Mouse (Mus musculus) olfactory bulb, adult 2 months (tissue): ENCODE results near the gene G3bp2. TPM values are rescaled to one million over a fixed set of nuclear protein-coding genes. Genes with fewer than 3 reads are reported as not detected.

Source experiments
- H3K27ac ChIP-seq: fragments of 200-500 bp; 2 replicates; pipeline ENCODE4 v1.5.1; 2012; ENCODE audit warnings: low read depth, low read length; ENCODE audit not compliant: insufficient read depth
- H3K4me1 ChIP-seq: fragments of 200-500 bp; 2 replicates; pipeline ENCODE4 v1.6.1; 2012; ENCODE audit warnings: low read length; ENCODE audit not compliant: control insufficient read depth, insufficient read depth
- H3K4me3 ChIP-seq: fragments of 200-500 bp; 2 replicates; pipeline ENCODE4 v1.5.1; 2012; ENCODE audit warnings: mild to moderate bottlenecking, low read depth, low read length, moderate library complexity; ENCODE audit not compliant: insufficient read depth
- CTCF ChIP-seq: fragments of 200-500 bp; IDR thresholded peaks from 2 replicates; pipeline ENCODE4 v1.5.1; 2012; ENCODE audit warnings: low read depth, mild to moderate bottlenecking, low read length, moderate library complexity; ENCODE audit not compliant: insufficient read depth
- POLR2A ChIP-seq: fragments of 200-500 bp; IDR thresholded peaks from 2 replicates; pipeline ENCODE4 v1.6.1; 2012; ENCODE audit warnings: mild to moderate bottlenecking, low read depth, low read length, moderate library complexity; ENCODE audit not compliant: insufficient read depth
- WGBS: fragments of 180-500 bp; shearing (Covaris S2); methylation state at CpG from one replicate; pipeline ENCODE4 v1.1.7; 2018; 5-methylcytosine and 5-hydroxymethylcytosine counted together
- polyA plus RNA-seq: library from polyadenylated mRNA; stranded (reverse); fragments of >200 nt; gene quantifications from 2 replicates; pipeline ENCODE4 v1.2.4, GENCODE M21; 2012; ENCODE audit warnings: low replicate concordance; ENCODE audit not compliant: missing spikeins, insufficient read depth, insufficient read length

The G3bp2 gene
- polyA plus RNA-seq, 1 experiment: 170 TPM

DNA sequence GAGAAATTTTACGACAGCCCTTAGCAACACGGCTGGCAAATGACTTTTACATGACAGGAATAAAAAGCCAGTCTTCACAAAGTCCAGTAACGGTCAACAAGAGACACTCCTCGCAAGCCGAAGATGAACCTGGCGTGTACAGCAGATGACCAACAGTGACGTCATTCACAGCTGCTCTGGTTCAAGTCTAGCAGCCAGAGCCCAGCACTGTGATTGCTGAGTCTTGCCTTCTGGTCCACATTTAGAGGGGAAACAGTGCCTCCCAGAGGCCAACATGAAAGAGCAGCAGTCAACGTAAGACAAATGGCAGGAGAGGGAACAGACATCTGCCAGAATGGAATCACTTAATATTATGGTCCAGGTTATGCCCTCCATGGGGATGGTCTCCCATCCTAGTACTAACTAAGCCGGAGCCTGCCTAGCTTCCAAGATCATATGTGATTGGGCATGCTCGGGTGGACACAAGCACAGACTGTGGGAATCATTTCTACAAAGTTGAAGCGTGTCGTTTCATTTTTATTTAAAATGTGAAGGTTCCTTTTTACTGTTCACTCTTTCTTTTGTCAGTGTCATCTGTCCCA is 34.4 kb upstream of the G3bp2 start:
- H3K27ac ChIP-seq: no peak overlapping the region
- 63% methylated on average over 12 of the region's 12 CpGs for WGBS
- H3K4me3 ChIP-seq: no peak overlapping the region
- TF ChIP-seq CTCF (0 out of 2 replicates have a peak, but pooled peaks have one; percentile 25), POLR2A (no peak)
- H3K4me1 ChIP-seq: peaks cover 2% of the 10 kb centered on the region

DNA sequence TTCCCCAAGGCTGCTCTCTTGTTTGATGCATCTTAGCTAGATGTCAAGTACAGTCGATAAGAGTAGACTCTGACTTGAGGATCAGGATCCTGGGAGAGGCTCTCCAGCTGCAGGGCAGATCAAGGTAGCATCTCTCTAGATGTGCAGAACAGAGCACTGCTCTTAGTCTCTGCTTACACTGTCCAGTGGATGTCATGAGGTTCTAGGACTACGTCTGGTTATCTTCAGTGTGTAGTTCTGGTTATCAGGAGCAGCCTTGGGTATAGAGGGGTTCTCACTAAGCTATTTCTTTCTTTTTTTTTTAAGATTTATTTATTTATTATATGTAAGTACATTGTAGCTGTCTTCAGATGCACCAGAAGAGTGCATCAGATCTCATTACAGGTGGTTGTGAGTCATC is 31.4 kb upstream of the G3bp2 start:
- Histone ChIP-seq H3K27ac (no peak overlapping the region), H3K4me3 (no peak overlapping the region), H3K4me1 (peaks cover 7% of the 10 kb centered on the region)
- WGBS: 93% methylated on average over 2 of the region's 2 CpGs
- TF ChIP-seq POLR2A (no peak), CTCF (no peak)

DNA sequence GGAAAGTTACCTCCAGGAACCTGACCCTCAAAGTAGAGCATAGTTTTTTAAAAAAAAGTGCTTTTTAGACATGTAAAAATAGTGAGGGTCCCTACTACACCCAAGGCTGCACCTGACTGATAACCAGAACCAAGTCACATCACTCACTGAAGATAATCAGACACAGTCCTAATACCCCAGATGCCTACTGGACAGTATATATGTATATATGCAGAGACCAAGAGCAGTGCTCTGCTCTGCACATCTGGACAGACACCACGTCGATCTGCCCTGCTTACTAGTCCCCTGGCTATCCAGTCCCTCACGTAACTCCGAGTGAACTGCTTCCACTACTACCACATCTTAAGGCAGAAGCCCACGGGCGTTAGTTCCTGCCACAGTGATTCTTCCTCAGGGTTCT is 30.7 kb upstream of the G3bp2 start:
- TF ChIP-seq CTCF (no peak), POLR2A (no peak)
- Histone ChIP-seq H3K4me3 (no peak overlapping the region), H3K27ac (no peak overlapping the region), H3K4me1 (peaks cover 7% of the 10 kb centered on the region)
- WGBS: 95% methylated on average over 6 of the region's 6 CpGs

DNA sequence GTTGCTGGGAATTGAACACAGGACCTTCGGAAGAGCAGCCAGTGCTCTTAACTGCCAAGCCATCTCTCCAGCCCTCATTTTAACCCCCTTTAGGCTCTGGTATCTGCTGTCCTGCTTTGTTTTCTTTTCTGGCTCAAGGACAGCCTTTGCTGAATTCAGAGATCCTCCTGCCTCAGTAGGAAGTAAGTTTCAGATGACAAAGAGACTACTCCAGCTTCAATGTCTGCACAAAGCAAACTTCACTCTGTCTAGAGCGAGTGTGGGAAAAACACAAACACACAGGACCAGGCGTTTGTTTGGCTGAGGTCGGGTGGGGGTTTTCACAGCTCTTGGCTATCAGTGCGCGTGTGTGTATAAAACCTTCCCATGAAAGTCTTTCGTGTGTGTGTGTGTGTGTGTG is 30.0 kb upstream of the G3bp2 start:
- H3K4me1 ChIP-seq: peaks cover 7% of the 10 kb centered on the region
- TF ChIP-seq CTCF: no peak
- TF ChIP-seq POLR2A: no peak
- 92% methylated on average over 7 of the region's 7 CpGs for WGBS
- no peak overlapping the region for H3K27ac ChIP-seq
- no peak overlapping the region for H3K4me3 ChIP-seq

DNA sequence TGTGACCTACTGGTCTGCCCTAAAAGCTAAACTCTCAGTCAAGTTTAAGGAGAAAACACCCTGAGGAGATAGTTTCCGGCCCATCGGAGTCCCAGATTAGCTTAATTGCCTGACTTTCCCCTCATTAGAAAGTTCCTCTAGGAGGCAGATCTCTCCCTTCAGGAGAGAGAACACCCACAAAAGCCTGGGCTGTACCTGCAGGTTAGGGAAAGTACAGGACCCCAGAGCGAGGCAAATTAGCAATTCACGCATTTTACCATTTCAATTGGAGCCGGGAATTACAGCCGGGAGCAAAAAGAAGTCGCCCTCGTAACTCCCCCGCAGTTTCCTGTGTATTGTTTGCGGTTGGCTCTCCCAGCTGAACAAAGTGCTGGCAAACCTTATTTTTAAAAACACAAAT is 29.1 kb upstream of the G3bp2 start:
- peaks cover 7% of the 10 kb centered on the region for H3K4me1 ChIP-seq
- H3K4me3 ChIP-seq: peak overlapping the region; percentile 16; the same call in 1 of the 2 replicates
- 6% methylated on average over 10 of the region's 10 CpGs for WGBS
- TF ChIP-seq CTCF (no peak), POLR2A (no peak)
- H3K27ac ChIP-seq: no peak overlapping the region

DNA sequence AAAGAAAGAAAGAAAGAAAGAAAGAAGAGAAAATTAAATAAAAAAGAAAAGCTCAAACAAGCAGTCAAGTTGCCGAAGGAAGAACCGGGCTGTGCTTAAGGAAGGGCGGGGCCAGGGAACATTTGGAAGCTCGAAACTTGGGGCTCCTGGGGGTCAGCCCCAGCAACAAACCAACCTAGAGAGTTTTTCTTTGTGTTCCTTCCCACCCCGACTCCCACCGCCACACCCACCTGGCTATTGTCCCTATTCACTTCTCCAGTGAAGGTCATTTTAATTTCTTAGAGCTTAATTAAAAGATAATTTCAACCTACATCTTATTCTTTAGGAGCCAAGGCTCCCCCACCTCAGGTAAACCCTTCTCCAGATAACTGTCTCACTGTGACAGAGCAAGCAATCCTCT is 28.7 kb upstream of the G3bp2 start:
- TF ChIP-seq POLR2A (no peak), CTCF (no peak)
- 14% methylated on average over 6 of the region's 6 CpGs for WGBS
- Histone ChIP-seq H3K4me3 (no peak overlapping the region), H3K27ac (no peak overlapping the region), H3K4me1 (peaks cover 7% of the 10 kb centered on the region)

DNA sequence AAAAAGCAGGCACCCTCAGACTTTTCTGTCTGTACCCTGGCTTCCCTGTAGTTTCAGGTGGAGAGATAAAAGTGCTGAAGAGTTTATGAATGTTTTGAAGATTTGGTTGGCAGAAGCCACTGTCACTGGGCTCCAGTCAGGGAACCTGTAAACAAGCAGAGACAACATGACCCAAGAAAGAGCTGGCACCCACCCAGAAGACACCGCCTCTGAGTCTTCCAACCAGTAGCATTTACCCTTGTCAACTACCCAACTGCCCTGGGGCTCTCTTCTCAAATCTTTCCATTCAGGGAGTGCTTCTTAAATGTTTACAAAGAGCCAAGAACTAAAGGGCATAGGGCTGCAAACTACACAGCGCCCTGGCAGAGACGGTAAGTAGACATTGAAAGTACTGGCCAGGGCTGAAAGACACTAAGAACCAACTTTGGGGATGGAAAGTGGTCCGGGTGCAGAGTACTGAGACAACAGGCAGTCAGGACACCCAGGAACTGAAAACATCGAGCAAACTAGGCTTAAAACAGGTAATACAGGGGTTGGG is 27.4 kb upstream of the G3bp2 start:
- WGBS: 92% methylated on average over 5 of the region's 5 CpGs
- Histone ChIP-seq H3K4me3 (no peak overlapping the region), H3K27ac (no peak overlapping the region), H3K4me1 (peaks cover 9% of the 10 kb centered on the region)
- TF ChIP-seq CTCF: no peak
- TF ChIP-seq POLR2A: no peak

DNA sequence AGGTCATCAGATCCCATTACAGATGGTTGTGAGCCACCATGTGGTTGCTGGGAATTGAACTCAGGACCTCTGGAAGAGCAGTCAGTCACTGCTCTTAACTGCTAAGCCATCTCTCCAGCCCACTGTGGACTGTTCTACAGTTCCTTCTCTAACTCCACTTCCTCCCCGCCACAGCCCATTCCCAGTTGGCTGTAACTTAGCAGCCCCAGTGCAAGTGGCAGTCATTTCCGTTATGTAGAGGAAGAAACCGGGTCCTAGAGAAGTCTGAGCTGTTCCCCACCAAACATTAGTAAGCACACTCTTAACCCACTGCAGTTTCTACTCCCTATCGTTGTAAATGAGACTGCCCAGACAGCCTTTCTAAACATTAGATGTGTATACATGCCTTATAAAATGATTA is 23.8 kb upstream of the G3bp2 start:
- H3K4me3 ChIP-seq: no peak overlapping the region
- 93% methylated on average over 4 of the region's 4 CpGs for WGBS
- no peak overlapping the region for H3K27ac ChIP-seq
- peaks cover 12% of the 10 kb centered on the region for H3K4me1 ChIP-seq
- TF ChIP-seq CTCF: no peak
- TF ChIP-seq POLR2A: no peak

DNA sequence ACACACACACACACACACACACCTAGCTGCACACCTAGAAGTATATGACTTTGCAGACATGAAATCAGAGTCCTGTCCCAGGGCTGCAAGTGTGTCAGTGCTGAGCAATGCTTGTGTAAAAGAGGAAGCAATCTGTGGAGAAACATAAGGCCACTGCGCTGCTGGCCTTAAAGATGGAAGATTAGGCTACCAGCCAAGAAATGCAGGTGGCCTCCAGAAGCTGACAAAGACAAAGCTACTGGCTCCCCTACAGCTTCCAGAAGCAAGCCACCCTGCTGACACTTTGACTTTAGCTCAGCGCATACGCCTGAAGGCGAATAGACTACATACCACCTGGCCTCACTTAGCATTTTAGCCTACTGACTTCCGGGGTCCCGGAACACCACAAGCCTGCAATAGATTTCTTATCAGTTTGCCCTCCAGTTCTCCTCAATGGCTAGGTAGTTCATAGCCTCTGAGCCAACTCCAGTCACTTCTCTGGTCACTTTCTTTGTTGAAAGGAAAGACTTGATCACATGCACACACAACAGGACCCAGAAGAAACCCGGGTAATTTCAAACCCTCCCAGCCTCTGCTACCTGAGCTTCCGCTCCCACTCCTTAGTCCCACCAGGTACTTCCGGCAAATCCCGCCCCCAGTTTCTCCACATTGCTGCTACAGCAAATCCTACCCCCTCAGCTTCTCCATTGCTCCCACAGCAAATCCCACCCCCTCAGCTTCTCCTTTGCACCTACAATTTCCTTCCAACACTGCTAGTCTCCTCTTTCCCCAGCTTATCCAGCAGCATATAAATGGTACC is 23.0 kb upstream of the G3bp2 start:
- TF ChIP-seq POLR2A (no peak), CTCF (no peak)
- H3K4me1 ChIP-seq: peaks cover 9% of the 10 kb centered on the region
- no peak overlapping the region for H3K27ac ChIP-seq
- 41% methylated on average over 10 of the region's 10 CpGs for WGBS
- H3K4me3 ChIP-seq: no peak overlapping the region
